Comparison of ENCODE assay signal across 9 mouse cellular contexts in genomic region chr10:3818940-3819701, GRCm38 (mm10).
DNase-seq lines count a peak whose midpoint lies in the region; ATAC-seq and TF ChIP-seq lines count a peak whose summit lies in the region.
"Had no signal": no experiment of that assay in that cellular context is flagged by ENCODE, and none has a peak within 500 bp of the region (broad histone marks: within the 10 kb centered on the region; RNA-seq: fewer than 3 reads in every experiment).

No protein-coding gene starts in this region.

- no peak for TF ChIP-seq CTCF in stomach, postnatal 0 days (IDR thresholded peaks at IDR 0.05; ENCODE audit: low read depth)

- ATAC-seq in neural tube, embryonic 11.5 days (ENCODE audit: insufficient read depth, low FRiP score, low TSS enrichment), result peak; percentile 68
- peak; percentile 55; the same call in 1 of the 2 replicates for ATAC-seq in neural tube, embryonic 15.5 days (ENCODE audit: low FRiP score)
- no peak for ATAC-seq in stomach, postnatal 0 days (ENCODE audit: low FRiP score, low TSS enrichment)
- ATAC-seq in monocyte, adult 5-6 weeks (replicated peaks; ENCODE audit: insufficient number of reproducible peaks, low FRiP score, low TSS enrichment, poor library complexity, severe bottlenecking), result no peak

- H3K9ac ChIP-seq in neural tube, embryonic 11.5 days (ENCODE audit: low read length), result no peak overlapping the region
- no peak overlapping the region for H3K9ac ChIP-seq in neural tube, embryonic 15.5 days (replicated peaks)
- H3K9ac ChIP-seq in stomach, postnatal 0 days (ENCODE audit: low read length), result no peak overlapping the region
- H3K9ac ChIP-seq: embryonic facial prominence, embryonic 15.5 days had no signal

- H3K36me3 ChIP-seq in neural tube, embryonic 11.5 days (ENCODE audit: control insufficient read depth, insufficient read depth, low read length), result no peaks in the 10 kb centered on the region
- no peaks in the 10 kb centered on the region for H3K36me3 ChIP-seq in neural tube, embryonic 15.5 days
- H3K36me3 ChIP-seq in stomach, postnatal 0 days (ENCODE audit: control insufficient read depth, insufficient read depth, low read length), result no peaks in the 10 kb centered on the region
- H3K36me3 ChIP-seq: embryonic facial prominence, embryonic 15.5 days had no signal

- WGBS in neural tube, embryonic 11.5 days, result 38% methylated on average over 5 of the region's 5 CpGs
- 30% methylated on average over 5 of the region's 5 CpGs for WGBS in neural tube, embryonic 15.5 days
- WGBS in stomach, postnatal 0 days, result 65% methylated on average over 5 of the region's 5 CpGs

- no peak overlapping the region for H3K4me3 ChIP-seq in neural tube, embryonic 11.5 days (ENCODE audit: low read depth, low read length)
- no peak overlapping the region for H3K4me3 ChIP-seq in neural tube, embryonic 15.5 days (replicated peaks)
- no peak overlapping the region for H3K4me3 ChIP-seq in stomach, postnatal 0 days (ENCODE audit: low read depth, low read length)
- H3K4me3 ChIP-seq: embryonic facial prominence, embryonic 15.5 days had no signal

- TF ChIP-seq EP300 in stomach, postnatal 0 days (optimal IDR thresholded peaks at IDR 0.05), result no peak

- DNase-seq in neural tube, embryonic 11.5 days (ENCODE audit: low spot score), result no peak
- no peak for DNase-seq in neural tube, embryonic 10.5 days (ENCODE audit: extremely low spot score, low spot score)
- DNase-seq in frontal cortex, postnatal 36 days (ENCODE audit: low spot score in 2 of 2), result peak; percentile 14 to 68
- peak; percentile 46 to 53 for DNase-seq in left cerebral cortex, adult 9 months (ENCODE audit: low spot score in 2 of 2)
- no peak for DNase-seq in urinary bladder, adult 18-20 months (ENCODE audit: low spot score in 2 of 2)
- DNase-seq in stomach, postnatal 0 days (ENCODE audit: low spot score), result no peak

- no peak overlapping the region for H3K27ac ChIP-seq in neural tube, embryonic 11.5 days (ENCODE audit: low read depth, low read length)
- 0 out of 2 replicates have a peak overlapping the region, but pooled peaks have one; percentile 11 for H3K27ac ChIP-seq in neural tube, embryonic 15.5 days (replicated peaks)
- H3K27ac ChIP-seq in stomach, postnatal 0 days (replicated peaks), result no peak overlapping the region
- H3K27ac ChIP-seq: embryonic facial prominence, embryonic 15.5 days had no signal

- no peak overlapping the region for H3K4me2 ChIP-seq in neural tube, embryonic 11.5 days (ENCODE audit: low read depth)
- no peak overlapping the region for H3K4me2 ChIP-seq in neural tube, embryonic 15.5 days
- H3K4me2 ChIP-seq in stomach, postnatal 0 days (replicated peaks; ENCODE audit: low read depth), result no peak overlapping the region
- H3K4me2 ChIP-seq: embryonic facial prominence, embryonic 15.5 days had no signal

- no peaks in the 10 kb centered on the region; the same call in 1 of the 2 replicates for H3K4me1 ChIP-seq in neural tube, embryonic 11.5 days (ENCODE audit: control insufficient read depth, insufficient read depth, low read length)
- H3K4me1 ChIP-seq in neural tube, embryonic 15.5 days, result no peaks in the 10 kb centered on the region
- H3K4me1 ChIP-seq in stomach, postnatal 0 days (replicated peaks; ENCODE audit: control insufficient read depth, insufficient read depth), result no peaks in the 10 kb centered on the region
- H3K4me1 ChIP-seq: embryonic facial prominence, embryonic 15.5 days had no signal

- no peaks in the 10 kb centered on the region for H3K9me3 ChIP-seq in neural tube, embryonic 11.5 days (ENCODE audit: control insufficient read depth, low read length)
- H3K9me3 ChIP-seq in neural tube, embryonic 15.5 days (replicated peaks), result no peaks in the 10 kb centered on the region
- H3K9me3 ChIP-seq in stomach, postnatal 0 days (ENCODE audit: control insufficient read depth, low read length), result no peaks in the 10 kb centered on the region
- H3K9me3 ChIP-seq: embryonic facial prominence, embryonic 15.5 days had no signal

- H3K27me3 ChIP-seq in neural tube, embryonic 11.5 days (ENCODE audit: control insufficient read depth, insufficient read depth, low read length), result no peaks in the 10 kb centered on the region
- no peaks in the 10 kb centered on the region for H3K27me3 ChIP-seq in neural tube, embryonic 15.5 days (replicated peaks)
- H3K27me3 ChIP-seq in stomach, postnatal 0 days (ENCODE audit: control insufficient read depth, insufficient read depth, low read length), result no peaks in the 10 kb centered on the region
- H3K27me3 ChIP-seq: embryonic facial prominence, embryonic 15.5 days had no signal

Comparison
In these comparisons a context has a peak if more than half of its experiments do, and no peak if none do; other contexts are left out.
1. ATAC-seq: peak in neural tube, embryonic 11.5 days (single experiment) and neural tube, embryonic 15.5 days (single experiment); none in stomach, postnatal 0 days (single experiment) and monocyte, adult 5-6 weeks (single experiment).
2. DNase-seq: peak in frontal cortex, postnatal 36 days (2 of 2) and left cerebral cortex, adult 9 months (2 of 2); none in neural tube, embryonic 11.5 days (single experiment), neural tube, embryonic 10.5 days (single experiment), urinary bladder, adult 18-20 months (0 of 2) and stomach, postnatal 0 days (single experiment).